Mouse (Mus musculus) neutrophil, adult 65 days (primary cell): ENCODE measurements around the gene Hist1h3c. TPM values are rescaled to one million over a fixed set of nuclear protein-coding genes. Genes with fewer than 3 reads are reported as not detected.

Experiments used
- total RNA-seq: library from RNA; stranded (reverse); gene quantifications from 2 replicates; pipeline ENCODE4 v1.2.4, GENCODE M21; 2023

Gene Hist1h3c
- 379 and 485 TPM in 2 replicates for total RNA-seq

DNA sequence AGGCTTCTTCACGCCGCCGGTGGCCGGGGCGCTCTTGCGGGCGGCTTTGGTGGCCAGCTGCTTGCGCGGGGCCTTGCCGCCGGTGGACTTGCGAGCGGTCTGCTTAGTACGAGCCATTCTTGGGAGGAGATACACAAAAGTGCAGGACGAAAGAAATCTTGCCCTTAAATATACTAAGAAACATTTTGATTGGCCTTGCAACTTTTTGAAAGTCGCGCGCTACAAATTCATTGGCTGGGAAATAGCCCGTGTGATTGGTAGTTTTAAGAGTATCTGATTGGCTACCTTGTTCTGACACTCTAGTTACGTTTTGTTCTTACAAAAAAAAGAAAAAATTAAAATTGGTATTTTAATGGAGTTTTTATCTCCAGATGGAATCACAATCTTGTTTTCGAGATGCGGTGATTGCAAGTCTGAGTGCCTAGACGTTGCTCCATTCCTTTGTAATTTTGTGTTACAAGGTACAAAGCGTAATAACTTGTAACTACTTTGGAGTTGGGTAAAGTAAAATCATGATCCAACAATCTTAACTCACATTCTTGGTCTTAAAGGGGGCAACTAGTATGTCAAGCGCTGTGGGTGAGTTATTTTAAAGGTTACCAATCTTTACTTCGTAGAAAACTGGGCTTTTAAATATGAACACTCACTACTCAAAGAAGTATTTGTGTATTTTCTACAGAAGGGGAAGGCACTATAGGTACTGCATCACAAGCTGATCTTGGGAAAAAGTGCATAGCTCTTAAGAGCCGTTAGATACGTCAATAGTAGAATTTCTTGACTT is at the start of gene Hist1h3c:
Hist1h3c (minus strand) TSS at position 222 of the 781 bp plus-strand sequence.

DNA sequence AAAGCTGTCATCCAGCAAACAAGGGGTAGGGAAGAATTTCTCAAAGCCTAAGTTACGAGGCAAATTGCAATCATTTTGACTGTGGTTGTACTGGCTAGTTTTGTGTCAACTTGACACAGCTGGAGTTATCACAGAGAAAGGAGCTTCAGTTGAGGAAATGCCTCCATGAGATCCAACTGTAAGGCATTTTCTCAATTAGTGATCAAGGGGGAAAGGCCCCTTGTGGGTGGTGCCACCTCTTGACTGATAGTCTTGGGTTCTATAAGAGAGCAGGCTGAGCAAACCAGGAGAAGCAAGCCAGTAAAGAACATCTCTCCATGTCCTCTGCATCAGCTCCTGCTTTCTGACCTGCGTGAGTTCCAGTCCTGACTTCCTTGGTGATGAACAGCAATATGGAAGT is 24.2 kb upstream of the Hist1h3c start, which contains the start of gene Trim38:
Trim38 (plus strand) TSS at position 301 of the 400 bp plus-strand sequence.

DNA sequence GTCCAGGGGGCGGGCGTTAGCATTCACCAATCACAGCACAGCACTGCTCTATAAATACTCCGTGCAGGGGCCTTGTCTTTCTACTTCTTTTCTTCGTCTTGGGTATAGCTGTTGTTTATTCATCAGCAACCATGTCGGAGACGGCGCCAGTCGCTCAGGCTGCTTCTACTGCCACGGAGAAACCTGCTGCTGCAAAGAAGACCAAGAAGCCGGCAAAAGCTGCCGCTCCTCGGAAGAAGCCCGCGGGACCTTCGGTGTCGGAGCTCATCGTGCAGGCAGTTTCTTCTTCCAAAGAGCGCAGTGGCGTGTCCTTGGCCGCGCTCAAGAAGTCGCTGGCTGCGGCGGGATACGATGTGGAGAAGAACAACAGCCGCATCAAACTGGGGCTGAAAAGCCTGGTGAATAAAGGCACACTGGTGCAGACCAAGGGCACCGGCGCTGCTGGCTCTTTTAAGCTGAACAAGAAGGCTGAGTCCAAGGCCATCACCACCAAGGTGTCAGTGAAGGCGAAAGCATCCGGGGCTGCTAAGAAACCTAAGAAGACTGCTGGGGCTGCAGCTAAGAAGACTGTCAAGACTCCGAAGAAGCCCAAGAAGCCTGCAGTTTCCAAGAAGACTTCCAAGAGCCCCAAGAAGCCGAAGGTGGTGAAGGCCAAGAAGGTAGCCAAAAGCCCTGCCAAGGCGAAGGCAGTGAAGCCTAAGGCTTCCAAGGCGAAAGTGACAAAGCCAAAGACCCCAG is 18.4 kb upstream of the Hist1h3c start, which contains the start of gene Hist1h1a:
Hist1h1a (plus strand) TSS at position 81 of the 738 bp plus-strand sequence.

DNA sequence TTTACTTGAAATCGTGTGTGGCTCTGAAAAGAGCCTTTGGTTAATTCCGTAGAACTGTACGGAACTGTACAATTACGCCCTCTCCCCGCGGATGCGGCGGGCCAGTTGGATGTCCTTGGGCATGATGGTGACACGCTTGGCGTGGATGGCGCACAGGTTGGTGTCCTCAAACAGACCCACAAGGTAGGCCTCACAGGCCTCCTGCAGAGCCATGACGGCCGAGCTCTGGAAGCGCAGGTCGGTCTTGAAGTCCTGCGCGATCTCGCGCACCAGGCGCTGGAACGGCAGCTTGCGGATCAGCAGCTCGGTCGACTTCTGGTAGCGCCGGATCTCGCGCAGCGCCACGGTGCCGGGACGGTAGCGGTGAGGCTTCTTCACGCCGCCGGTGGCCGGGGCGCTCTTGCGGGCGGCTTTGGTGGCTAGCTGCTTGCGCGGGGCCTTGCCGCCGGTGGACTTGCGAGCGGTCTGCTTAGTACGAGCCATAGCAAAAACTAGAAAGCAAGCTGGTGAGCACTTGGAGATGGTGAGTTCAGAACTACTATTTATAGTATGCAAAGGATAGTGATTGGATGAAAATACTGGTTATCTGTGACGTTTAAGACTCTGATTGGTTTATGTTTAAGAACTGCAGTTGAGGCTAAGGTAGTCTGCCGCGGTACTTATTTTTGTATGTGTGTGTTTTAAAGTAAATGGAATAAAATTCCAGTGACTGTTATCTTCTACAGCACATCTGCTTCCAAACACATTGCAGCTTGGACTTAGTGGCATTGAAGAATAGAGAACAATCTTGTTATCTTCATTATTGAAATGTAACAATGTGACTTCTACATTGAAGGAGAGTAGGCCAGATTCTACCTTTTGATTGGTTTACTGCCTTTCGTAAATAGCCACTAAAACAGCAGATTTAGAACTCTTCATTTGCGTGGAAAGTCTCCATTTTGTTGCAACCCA is 16.7 kb upstream of the Hist1h3c start, which contains the start of gene Hist1h3a:
Hist1h3a (minus strand) TSS at position 516 of the 951 bp plus-strand sequence.

DNA sequence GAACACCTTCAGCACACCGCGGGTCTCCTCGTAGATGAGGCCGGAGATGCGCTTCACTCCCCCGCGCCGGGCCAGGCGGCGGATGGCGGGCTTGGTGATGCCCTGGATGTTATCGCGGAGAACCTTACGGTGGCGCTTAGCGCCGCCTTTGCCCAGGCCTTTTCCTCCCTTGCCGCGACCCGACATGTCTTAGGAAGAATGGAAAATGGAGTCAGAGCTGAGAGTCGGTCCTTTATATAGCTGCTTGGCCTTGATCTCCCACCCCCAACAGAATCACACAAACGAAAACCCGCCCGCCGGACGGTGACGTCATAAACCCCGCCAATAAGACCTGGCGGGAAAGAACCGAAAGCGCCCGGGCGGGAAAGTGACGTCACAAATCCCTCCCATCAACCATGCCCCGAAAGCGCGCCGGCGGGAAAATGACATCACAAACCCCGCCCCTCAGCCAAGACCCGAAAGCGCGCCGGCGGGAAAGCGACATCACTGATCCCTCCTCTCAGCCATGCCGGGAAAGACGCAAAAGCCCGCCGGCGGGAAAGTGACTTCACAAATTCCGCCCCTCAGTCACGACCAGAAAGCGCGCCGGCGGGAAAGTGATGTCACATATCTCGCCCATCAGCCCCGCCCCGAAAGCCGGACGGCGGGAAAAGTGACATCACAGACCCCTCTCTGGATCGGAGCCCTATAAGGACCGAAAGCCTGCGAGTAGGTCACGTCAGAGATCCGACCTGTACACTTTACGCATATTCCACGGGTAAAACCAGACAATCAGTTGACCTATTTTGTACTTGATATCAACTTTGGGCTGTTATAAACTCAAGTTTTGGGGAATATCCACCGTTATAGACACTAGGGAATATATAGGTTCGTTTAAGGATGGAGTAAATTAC is 15.8 kb upstream of the Hist1h3c start, which contains the start of gene Hist1h4a:
Hist1h4a (minus strand) TSS at position 259 of the 893 bp plus-strand sequence.

DNA sequence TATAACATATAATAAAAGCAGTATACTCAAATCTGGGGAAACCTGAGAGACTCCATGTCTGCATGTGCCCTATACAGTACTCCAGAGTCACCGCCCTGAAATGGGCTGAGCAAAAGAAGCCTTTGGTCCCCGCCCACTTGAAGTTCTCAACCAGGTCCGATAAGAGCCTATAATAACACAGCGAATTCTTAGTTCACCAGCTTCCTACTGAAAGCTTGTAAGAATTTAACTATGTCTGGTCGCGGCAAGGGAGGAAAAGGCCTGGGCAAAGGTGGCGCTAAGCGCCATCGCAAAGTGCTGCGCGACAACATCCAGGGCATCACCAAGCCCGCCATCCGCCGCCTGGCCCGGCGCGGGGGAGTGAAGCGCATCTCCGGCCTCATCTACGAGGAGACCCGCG is 11.4 kb upstream of the Hist1h3c start, which contains the start of gene Hist1h4b:
Hist1h4b (plus strand) TSS at position 224 of the 400 bp plus-strand sequence.

DNA sequence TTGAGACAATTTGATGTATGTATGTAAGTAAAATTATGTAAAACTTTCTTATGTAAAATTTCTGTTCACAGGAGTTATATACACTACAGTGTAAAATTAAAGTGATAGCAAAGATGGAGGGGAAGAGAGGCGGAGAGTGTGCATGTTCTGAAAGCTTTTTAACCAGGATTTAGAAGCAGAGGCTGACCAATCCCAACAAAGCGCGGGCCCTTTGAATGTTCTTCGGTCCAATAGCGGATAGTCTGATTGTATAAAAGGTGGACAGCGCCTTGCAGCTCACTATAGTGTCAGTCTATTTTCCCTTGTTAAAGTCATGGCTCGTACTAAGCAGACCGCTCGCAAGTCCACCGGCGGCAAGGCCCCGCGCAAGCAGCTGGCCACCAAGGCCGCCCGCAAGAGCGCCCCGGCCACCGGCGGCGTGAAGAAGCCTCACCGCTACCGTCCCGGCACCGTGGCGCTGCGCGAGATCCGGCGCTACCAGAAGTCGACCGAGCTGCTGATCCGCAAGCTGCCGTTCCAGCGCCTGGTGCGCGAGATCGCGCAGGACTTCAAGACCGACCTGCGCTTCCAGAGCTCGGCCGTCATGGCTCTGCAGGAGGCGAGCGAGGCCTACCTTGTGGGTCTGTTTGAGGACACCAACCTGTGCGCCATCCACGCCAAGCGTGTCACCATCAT is 6.8 kb upstream of the Hist1h3c start, which contains the start of gene Hist1h3b:
Hist1h3b (plus strand) TSS at position 201 of the 675 bp plus-strand sequence.

DNA sequence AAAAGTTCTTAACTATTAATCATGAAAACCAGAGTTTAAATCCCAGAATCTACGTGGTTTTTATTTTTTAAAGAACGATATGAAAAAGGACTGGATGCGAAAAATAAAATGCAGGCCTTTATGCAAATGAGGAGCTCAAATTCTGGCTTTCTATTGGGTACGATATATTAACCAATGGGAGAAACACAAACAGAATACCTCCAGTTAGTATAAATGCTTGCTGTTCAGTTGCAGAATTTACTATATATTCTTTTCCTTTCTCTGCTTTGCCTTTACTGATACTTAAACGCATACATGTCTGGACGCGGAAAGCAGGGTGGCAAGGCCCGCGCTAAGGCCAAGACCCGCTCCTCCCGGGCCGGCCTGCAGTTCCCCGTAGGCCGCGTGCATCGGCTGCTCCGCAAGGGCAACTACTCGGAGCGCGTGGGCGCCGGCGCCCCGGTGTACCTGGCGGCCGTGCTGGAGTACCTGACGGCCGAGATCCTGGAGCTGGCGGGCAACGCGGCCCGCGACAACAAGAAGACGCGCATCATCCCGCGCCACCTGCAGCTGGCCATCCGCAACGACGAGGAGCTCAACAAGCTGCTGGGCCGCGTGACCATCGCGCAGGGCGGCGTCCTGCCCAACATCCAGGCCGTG is 5.6 kb upstream of the Hist1h3c start, which contains the start of gene Hist1h2ab:
Hist1h2ab (plus strand) TSS at position 288 of the 639 bp plus-strand sequence.

DNA sequence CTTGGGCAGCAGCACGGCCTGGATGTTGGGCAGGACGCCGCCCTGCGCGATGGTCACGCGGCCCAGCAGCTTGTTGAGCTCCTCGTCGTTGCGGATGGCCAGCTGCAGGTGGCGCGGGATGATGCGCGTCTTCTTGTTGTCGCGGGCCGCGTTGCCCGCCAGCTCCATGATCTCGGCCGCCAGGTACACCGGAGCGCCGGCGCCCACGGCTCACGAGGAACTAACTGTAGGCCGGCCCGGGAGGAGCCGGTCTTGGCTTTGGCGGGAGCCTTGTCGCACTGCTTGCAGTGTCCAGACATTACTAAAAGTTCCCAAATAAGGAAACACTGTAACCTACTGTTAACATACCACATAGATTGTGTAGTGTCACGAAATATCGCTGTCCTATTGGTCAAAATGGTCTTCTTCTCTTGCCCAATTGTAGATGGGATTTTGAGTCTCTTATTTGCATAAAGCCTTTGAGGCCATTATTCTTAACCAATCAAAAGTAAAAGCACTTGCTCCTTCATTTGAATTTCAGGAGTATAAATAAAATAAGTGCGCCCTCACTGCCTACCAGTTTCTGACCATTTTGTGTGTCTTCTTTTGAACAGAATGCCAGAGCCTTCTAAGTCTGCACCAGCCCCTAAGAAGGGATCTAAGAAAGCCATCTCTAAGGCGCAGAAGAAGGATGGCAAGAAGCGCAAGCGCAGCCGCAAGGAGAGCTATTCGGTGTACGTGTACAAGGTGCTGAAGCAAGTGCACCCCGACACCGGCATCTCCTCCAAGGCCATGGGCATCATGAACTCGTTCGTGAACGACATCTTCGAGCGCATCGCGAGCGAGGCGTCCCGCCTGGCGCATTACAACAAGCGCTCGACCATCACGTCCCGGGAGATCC is 1.0 kb upstream of the Hist1h3c start, which contains the start of gene Hist1h2bb:
Hist1h2bb (plus strand) TSS at position 534 of the 880 bp plus-strand sequence.

DNA sequence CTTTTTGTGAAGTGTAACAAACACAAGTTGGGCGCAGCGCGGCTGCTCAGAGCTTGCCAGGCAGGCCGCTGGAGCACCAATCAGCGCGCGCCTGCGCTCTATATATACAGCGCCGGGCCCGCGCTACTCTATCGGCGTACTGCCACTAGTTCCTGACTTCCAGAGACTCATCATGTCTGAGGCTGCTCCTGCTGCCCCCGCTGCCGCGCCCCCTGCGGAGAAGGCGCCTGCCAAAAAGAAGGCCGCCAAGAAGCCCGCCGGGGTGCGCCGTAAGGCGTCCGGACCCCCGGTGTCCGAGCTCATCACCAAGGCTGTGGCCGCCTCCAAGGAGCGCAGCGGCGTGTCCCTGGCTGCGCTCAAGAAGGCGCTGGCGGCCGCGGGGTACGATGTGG is 6.7 kb downstream of the Hist1h3c start, which contains the start of gene Hist1h1c:
Hist1h1c (plus strand) TSS at position 132 of the 392 bp plus-strand sequence.

DNA sequence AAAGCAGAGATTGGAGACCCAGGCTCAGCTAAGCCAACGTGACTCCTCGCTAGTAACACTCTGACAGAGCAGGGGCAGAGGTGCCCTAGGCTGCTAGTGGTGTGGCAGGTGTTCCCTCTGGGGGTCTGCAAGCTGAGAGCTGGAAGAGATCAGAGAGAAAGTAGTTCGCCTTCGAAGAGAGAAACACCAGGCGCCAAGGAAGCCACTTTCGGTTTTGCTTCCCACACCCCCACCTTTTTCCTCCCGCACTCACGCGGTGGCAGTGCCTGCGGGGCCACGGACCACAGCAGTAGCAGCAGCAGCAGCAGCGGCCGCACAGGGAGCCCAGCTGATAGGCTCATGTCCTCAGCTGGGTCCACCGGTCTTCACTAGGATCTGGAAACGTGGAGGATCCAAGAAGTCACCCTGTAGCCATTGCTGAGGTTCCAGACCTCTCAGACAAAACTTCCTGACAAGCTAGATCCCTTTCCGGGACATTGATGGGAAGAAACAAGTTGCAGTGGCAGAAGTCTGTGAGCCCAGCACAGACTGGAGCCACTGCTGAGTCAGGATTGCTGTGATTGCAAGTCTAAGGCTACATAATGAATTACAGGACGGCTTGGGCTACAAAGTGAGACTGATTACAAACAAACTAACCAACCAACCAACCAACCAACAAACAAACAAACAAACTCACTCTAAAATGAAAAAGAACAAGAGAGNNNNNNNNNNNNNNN is 34.9 kb downstream of the Hist1h3c start, which contains the start of gene Hfe:
Hfe (minus strand) TSS at position 481 of the 716 bp plus-strand sequence.

DNA sequence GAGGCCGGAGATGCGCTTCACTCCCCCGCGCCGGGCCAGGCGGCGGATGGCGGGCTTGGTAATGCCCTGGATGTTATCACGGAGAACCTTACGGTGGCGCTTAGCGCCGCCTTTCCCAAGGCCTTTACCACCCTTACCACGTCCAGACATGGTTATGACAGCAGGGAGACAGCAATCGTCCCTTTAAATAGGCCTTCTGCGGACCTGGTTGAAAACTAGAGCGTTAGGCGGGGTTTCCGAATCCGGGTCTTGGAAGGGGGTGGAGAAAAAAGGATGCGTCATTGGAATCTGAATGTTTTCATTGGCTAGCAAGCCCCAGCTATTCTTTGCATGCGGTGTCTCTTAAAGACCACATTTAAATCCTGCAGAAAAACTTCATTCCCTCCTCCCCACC is 47.1 kb downstream of the Hist1h3c start, which contains the start of gene Hist1h4c:
Hist1h4c (minus strand) TSS at position 155 of the 394 bp plus-strand sequence.

DNA sequence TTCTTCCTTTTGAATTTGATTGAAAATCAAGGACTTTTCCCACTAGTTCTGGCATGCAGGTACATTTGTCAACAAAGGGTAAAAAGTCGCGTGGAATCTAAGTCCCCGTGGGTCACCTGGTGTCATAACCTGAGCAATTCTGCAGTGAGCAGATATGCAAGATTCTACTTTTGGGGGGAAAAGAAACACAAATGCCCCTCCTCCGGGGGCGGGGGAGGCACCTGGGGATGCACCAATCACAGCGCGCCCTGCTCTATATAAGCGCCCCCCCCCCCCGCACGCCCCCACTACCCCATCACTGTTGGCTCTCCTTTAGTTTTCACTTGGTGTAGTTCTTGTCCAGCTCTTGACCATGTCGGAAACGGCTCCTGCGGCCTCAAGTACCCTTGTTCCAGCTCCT is 49.9 kb downstream of the Hist1h3c start, which contains the start of gene Hist1h1t:
Hist1h1t (plus strand) TSS at position 301 of the 400 bp plus-strand sequence.

